Mouse (Mus musculus) bone marrow macrophage, adult 2 months (primary cell): Measurements from ENCODE around the gene Trem2.

Experiments used
- CTCF ChIP-seq: IDR thresholded peaks from 2 replicates; pipeline ENCODE4 v1.5.1; 2012; ENCODE audit warnings: low read depth, mild to moderate bottlenecking, low read length, moderate library complexity
- POLR2A ChIP-seq: IDR thresholded peaks from 2 replicates; pipeline ENCODE4 v1.6.1; 2012; ENCODE audit warnings: mild to moderate bottlenecking, low read depth, low read length, borderline replicate concordance

DNA sequence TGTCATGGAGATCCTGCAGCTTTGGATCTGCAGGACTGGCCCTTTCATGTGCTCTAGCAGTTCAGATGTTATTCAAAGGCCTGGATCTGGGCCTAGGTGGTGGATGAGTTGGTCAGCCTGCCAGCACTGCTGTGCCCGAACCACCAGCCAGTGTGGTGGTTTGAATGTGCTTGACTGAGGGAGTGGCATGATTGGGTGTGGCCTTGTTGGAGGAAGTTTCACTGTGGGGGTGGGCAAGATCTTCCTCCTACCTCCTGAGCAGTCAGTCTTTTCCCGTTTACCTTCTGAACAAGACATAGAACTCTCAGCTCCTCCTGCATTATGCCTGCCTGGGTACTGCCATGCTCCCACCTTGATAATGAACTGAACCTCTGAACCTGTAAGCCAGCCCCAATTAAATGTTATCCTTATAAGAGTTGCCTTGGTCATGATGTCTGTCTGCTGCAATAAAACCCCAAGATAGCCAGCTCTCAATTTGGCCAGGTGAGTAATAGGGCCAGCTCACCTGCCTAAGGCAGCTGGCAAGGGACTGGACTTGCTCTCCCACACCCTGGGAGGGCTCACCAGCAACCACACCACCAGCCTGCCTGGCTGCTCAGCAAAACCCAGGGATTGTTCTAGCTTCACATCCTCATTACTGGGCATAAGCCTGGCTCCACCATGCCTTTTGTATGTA, 39.7 kb downstream of the Trem2 start:
- no peak for TF ChIP-seq CTCF
- TF ChIP-seq POLR2A = no peak
